Mouse (Mus musculus) forebrain, embryonic 16.5 days (tissue): ENCODE results near the gene Olfr1369-ps1. TPM values are rescaled to one million over a fixed set of nuclear protein-coding genes. Genes with fewer than 3 reads are reported as not detected.

Source experiments
- ATAC-seq: fragments of 200-750 bp; cut with Nextera tagmentation; 2 replicates; pipeline ENCODE4 v1.8.0; 2017; ENCODE audit warnings: mild to moderate bottlenecking, moderate library complexity
- H3K27ac ChIP-seq: fragments of 300-500 bp; sonication (generic); 2 replicates; pipeline ENCODE4 v1.5.1; 2014; ENCODE audit warnings: low read length, control low read depth
- H3K27me3 ChIP-seq: fragments of 300-500 bp; sonication (generic); replicated peaks from 2 replicates; pipeline ENCODE4 v1.6.1; 2014; ENCODE audit warnings: low read length; ENCODE audit not compliant: control insufficient read depth, insufficient read depth
- H3K36me3 ChIP-seq: fragments of 300-500 bp; sonication (generic); 2 replicates; pipeline ENCODE4 v1.6.1; 2014; ENCODE audit not compliant: control insufficient read depth, insufficient read depth
- H3K4me1 ChIP-seq: fragments of 300-500 bp; sonication (generic); replicated peaks from 2 replicates; pipeline ENCODE4 v1.6.1; 2014; ENCODE audit warnings: low read length; ENCODE audit not compliant: control insufficient read depth, insufficient read depth
- H3K4me2 ChIP-seq: fragments of 300-500 bp; sonication (generic); 2 replicates; pipeline ENCODE4 v1.6.1; 2014; ENCODE audit warnings: mild to moderate bottlenecking, low read length, control low read depth
- H3K4me3 ChIP-seq: fragments of 300-500 bp; sonication (generic); replicated peaks from 2 replicates; pipeline ENCODE4 v1.5.1; 2014; ENCODE audit warnings: mild to moderate bottlenecking, low read length, control low read depth
- H3K9ac ChIP-seq: fragments of 300-500 bp; sonication (generic); replicated peaks from 2 replicates; pipeline ENCODE4 v1.6.1; 2014; ENCODE audit warnings: low read depth, low read length, control low read depth
- H3K9me3 ChIP-seq: fragments of 300-500 bp; sonication (generic); 2 replicates; pipeline ENCODE4 v1.6.1; 2016; ENCODE audit warnings: low read length; ENCODE audit not compliant: control insufficient read depth
- WGBS: fragments of 180-500 bp; shearing (Covaris S2); extraction: QIAGEN DNeasy Blood & Tissue Kit; methylation state at CpG from one replicate; pipeline ENCODE4 v1.1.7; 2014; 5-methylcytosine and 5-hydroxymethylcytosine counted together
- polyA plus RNA-seq: library from polyadenylated mRNA; unstranded; fragments of >200 nt; fragmentation: Nextera tagmentation; extraction: Ambion mirVana; gene quantifications from 2 replicates; pipeline ENCODE4 v1.2.1, GENCODE M21; 2015

Gene Olfr1369-ps1
- polyA plus RNA-seq, 1 experiment from 2014 or later, result not detected

DNA sequence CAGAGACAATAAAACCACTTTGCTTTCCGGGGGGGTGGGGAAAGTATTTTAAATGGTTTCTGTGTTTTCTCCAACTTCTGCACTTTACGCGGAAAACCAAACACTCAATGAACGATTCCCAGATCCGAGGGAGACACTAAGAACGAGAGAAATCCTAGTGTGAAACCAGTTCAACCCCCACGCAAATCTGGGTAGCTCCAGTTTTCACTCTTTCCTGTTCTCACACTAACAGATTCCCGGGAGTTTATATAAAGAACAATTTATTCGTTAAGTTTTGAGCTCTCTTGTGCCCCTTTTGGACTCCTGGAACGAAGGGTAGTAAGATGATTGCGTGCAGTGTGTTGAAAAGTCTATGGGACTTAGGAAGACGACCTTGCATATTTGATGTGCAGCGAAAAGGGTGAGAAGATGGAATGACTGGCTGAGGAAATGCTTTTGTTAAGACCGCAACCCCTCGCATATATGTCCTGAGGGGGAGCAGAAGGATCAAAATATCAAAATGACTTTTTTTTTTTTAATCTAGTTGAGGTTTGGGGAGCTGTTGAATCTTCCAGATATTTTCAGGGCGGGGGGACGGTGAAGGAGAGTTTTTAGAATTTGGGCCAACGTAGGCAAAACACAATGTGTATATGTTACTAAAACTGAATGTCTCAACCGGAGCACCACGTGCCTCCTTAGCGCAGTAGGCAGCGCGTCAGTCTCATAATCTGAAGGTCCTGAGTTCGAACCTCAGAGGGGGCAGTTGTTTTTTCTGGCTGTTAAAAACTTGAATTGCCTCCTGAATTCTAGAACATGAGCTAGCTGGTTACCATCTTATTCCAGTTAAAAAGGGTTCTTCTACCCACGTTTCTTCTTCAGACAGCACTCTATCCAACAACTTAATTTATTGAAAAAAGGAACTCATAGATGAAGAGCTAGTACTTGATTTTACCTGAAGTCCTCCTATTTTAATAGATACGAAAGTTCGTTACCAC, 55.9 kb downstream of the Olfr1369-ps1 start:
- no peak overlapping the region for H3K27ac ChIP-seq
- no peaks in the 10 kb centered on the region for H3K36me3 ChIP-seq
- peak overlapping the region; percentile 48 for H3K4me3 ChIP-seq
- under 1% methylated on average over 27 of the region's 27 CpGs for WGBS
- ATAC-seq, result peak; percentile 52
- no peaks in the 10 kb centered on the region for H3K9me3 ChIP-seq
- H3K27me3 ChIP-seq, result no peaks in the 10 kb centered on the region
- peaks cover 17% of the 10 kb centered on the region for H3K4me1 ChIP-seq
- peak overlapping the region; percentile 72 for H3K4me2 ChIP-seq
- peak overlapping the region; percentile 36 for H3K9ac ChIP-seq

DNA sequence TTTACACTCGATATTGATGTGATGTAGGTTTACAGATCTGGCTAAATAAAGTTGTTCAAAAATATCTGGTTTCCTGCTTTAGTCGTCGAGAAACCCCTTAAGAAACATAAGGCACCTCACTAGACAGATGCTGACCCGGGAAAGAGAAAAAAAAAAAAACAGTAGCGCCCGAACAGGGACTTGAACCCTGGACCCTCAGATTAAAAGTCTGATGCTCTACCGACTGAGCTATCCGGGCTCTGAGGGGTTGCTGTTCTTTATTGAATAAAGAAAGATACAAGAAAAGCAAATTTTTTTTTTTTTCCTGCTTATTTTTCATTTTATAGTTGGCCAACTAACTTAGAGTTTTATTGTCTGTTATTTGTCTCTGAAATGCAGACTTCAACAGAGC, 56.6 kb downstream of the Olfr1369-ps1 start:
- Histone ChIP-seq H3K27me3 (no peaks in the 10 kb centered on the region), H3K36me3 (no peaks in the 10 kb centered on the region), H3K4me3 (peak overlapping the region; percentile 48), H3K9ac (no peak overlapping the region; the same call in 1 of the 2 replicates), H3K4me2 (peak overlapping the region; percentile 72), H3K4me1 (peaks cover 16% of the 10 kb centered on the region), H3K9me3 (no peaks in the 10 kb centered on the region), H3K27ac (no peak overlapping the region)
- peak; percentile 43 for ATAC-seq
- WGBS, result under 1% methylated on average over 8 of the region's 8 CpGs

DNA sequence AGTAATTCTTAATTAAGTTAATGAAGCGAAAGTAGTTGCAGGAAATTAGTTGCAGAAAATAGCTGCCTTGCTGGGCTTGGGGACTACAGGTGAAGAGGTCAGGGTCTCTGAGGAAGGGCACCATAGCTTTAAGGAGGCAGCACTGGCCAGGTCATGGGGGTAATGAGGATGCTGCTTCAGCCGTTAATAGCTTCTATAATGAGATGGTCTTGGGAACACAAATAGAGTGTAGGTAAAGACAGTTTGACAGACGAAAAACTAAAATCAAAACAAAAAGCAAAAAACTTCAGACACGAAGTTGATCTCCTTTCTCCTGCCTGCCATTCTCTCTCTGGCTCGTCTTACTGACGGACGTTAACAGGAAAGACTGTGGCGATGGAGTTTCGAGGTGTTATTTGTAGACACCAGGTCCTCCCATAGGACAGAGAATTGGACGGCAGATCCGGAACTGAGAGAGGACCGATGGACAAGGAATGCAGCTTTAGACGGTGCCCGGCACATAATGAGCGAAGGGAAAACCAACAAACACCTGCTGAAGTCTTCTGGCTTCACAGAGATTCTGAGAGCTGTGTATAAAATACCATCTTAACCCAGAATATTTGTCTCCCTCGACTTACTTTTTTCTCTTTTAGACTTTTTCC, 57.2 kb downstream of the Olfr1369-ps1 start:
- Histone ChIP-seq H3K4me2 (peak overlapping the region; percentile 72), H3K27me3 (no peaks in the 10 kb centered on the region), H3K36me3 (no peaks in the 10 kb centered on the region), H3K4me1 (peaks cover 20% of the 10 kb centered on the region), H3K4me3 (peak overlapping the region; percentile 48), H3K27ac (no peak overlapping the region), H3K9ac (peak overlapping the region; percentile 39), H3K9me3 (no peaks in the 10 kb centered on the region)
- under 1% methylated on average over 16 of the region's 16 CpGs for WGBS
- no peak for ATAC-seq

Other genes starting within 250 kb of the Olfr1369-ps1 start
- gene Olfr1370, start 36.5 kb upstream of the Olfr1369-ps1 start, polyA plus RNA-seq, result not detected in 2 replicates
- gene Olfr263, start 18.2 kb downstream of the Olfr1369-ps1 start, polyA plus RNA-seq, result not detected in 2 replicates
- gene Olfr1368, start 34.4 kb downstream of the Olfr1369-ps1 start, polyA plus RNA-seq, result not detected in 2 replicates
- 89.7 and 96.6 TPM in 2 replicates for gene Trim27, start 68.0 kb downstream of the Olfr1369-ps1 start, polyA plus RNA-seq
- gene Gpx5, start 181.2 kb downstream of the Olfr1369-ps1 start, polyA plus RNA-seq, result not detected in 2 replicates
- not detected in 2 replicates for gene Gpx6, start 200.6 kb downstream of the Olfr1369-ps1 start, polyA plus RNA-seq
- gene Olfr1367, start 235.4 kb downstream of the Olfr1369-ps1 start, polyA plus RNA-seq, result not detected in 2 replicates